Mouse (Mus musculus) stomach, postnatal 0 days (tissue): ENCODE data around the gene Klf3. TPM values are rescaled to one million over a fixed set of nuclear protein-coding genes. Genes with fewer than 3 reads are reported as not detected.

Source experiments
- ATAC-seq: fragments of 200-750 bp; cut with Nextera tagmentation; 2 replicates; pipeline ENCODE4 v1.8.0; 2017; ENCODE audit not compliant: low FRiP score, low TSS enrichment
- DNase-seq: peaks from one replicate; pipeline ENCODE4 v3.0.0-alpha.2; 2016; ENCODE audit warnings: low spot score
- H3K27ac ChIP-seq: fragments of 300-500 bp; sonication (generic); replicated peaks from 2 replicates; pipeline ENCODE4 v1.5.1; 2014; ENCODE audit warnings: mild to moderate bottlenecking, control low read depth
- H3K27me3 ChIP-seq: fragments of 300-500 bp; sonication (generic); 2 replicates; pipeline ENCODE4 v1.6.1; 2014; ENCODE audit warnings: low read length; ENCODE audit not compliant: control insufficient read depth, insufficient read depth
- H3K36me3 ChIP-seq: fragments of 300-500 bp; sonication (generic); 2 replicates; pipeline ENCODE4 v1.6.1; 2014; ENCODE audit warnings: low read length, mixed read lengths; ENCODE audit not compliant: control insufficient read depth, insufficient read depth
- H3K4me1 ChIP-seq: fragments of 300-500 bp; sonication (generic); replicated peaks from 2 replicates; pipeline ENCODE4 v1.6.1; 2014; ENCODE audit warnings: antibody characterized with exemption; ENCODE audit not compliant: control insufficient read depth, insufficient read depth
- H3K4me2 ChIP-seq: fragments of 300-500 bp; sonication (generic); replicated peaks from 2 replicates; pipeline ENCODE4 v1.6.1; 2014; ENCODE audit warnings: low read depth, mild to moderate bottlenecking, control low read depth, moderate library complexity
- H3K4me3 ChIP-seq: fragments of 300-500 bp; sonication (generic); 2 replicates; pipeline ENCODE4 v1.5.1; 2014; ENCODE audit warnings: low read depth, low read length, control low read depth
- H3K9ac ChIP-seq: fragments of 300-500 bp; sonication (generic); 2 replicates; pipeline ENCODE4 v1.6.1; 2014; ENCODE audit warnings: mild to moderate bottlenecking, low read length, control low read depth, mixed read lengths
- H3K9me3 ChIP-seq: fragments of 300-500 bp; sonication (generic); 2 replicates; pipeline ENCODE4 v1.6.1; 2016; ENCODE audit warnings: low read length; ENCODE audit not compliant: control insufficient read depth
- CTCF ChIP-seq: IDR thresholded peaks from 2 replicates; pipeline ENCODE4 v1.5.1; 2016; ENCODE audit warnings: antibody characterized with exemption, low read depth, mild to moderate bottlenecking, moderate library complexity
- EP300 ChIP-seq: optimal IDR thresholded peaks from 2 replicates; pipeline ENCODE3; 2016; ENCODE audit warnings: antibody characterized with exemption
- WGBS: fragments of 180-500 bp; shearing (Covaris S2); extraction: QIAGEN DNeasy Blood & Tissue Kit; methylation state at CpG from one replicate; pipeline ENCODE4 v1.1.7; 2014; 5-methylcytosine and 5-hydroxymethylcytosine counted together
- polyA plus RNA-seq: library from polyadenylated mRNA; unstranded; fragments of >200 nt; fragmentation: Nextera tagmentation; extraction: Ambion mirVana; gene quantifications from 2 replicates; pipeline ENCODE4 v1.2.1, GENCODE M21; 2015

The Klf3 gene
- polyA plus RNA-seq, 1 experiment from 2014 or later, result 101 TPM

GRCm38 (mm10) chr5:64855199-64855598 is 52.0 kb downstream of the Klf3 start:
- Histone ChIP-seq H3K27me3 (no peaks in the 10 kb centered on the region), H3K9ac (no peak overlapping the region), H3K36me3 (no peaks in the 10 kb centered on the region), H3K4me1 (peaks cover 4% of the 10 kb centered on the region), H3K9me3 (no peaks in the 10 kb centered on the region), H3K4me3 (no peak overlapping the region), H3K27ac (no peak overlapping the region), H3K4me2 (no peak overlapping the region)
- DNase-seq (no peak), ATAC-seq (no peak)
- TF ChIP-seq EP300, result no peak
- no peak for TF ChIP-seq CTCF

DNA sequence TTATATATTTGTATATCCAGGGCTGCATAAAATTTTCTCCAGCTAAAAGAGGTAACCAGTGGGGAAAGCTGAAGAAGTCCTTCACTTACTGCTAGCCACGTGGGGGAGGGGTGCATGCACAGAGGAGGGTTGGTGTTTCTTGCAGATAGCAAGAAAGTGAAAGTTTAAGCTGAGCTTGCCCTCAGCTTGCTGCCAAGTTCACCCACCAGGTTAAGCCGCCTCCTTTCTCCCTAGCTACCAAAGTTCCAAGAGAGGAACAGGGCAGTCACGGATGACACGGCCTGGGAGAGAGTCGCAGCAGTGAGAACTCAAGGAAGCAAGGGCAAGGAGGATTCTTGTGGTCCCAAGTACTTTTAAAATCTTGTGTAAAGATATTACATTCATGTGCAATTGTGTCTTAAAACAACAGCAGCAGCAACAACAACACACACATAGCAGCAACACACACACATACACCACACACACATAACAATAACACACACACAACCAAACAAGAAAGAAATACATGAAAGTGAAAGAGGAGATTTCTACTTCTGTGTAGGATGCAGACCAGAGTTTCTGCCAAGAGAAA is 57.8 kb downstream of the Klf3 start:
- Histone ChIP-seq H3K9me3 (no peaks in the 10 kb centered on the region), H3K4me2 (peak overlapping the region; percentile 57), H3K4me3 (peak overlapping the region; percentile 21; the same call in 1 of the 2 replicates)

GRCm38 (mm10) chr5:64861471-64862199 is 58.4 kb downstream of the Klf3 start:
- H3K4me2 ChIP-seq, result peak overlapping the region; percentile 57
- H3K36me3 ChIP-seq, result no peaks in the 10 kb centered on the region
- WGBS, result 12% methylated on average over 17 of the region's 17 CpGs
- peak overlapping the region; percentile 59 for H3K9ac ChIP-seq
- peak; percentile 92 for ATAC-seq
- DNase-seq, result peak; percentile 94
- H3K27me3 ChIP-seq, result no peaks in the 10 kb centered on the region
- H3K4me1 ChIP-seq, result 0 out of 2 replicates have a peak, but pooled peaks cover 5% of the 10 kb centered on the region
- TF ChIP-seq EP300, result no peak
- no peak for TF ChIP-seq CTCF
- H3K27ac ChIP-seq, result peak overlapping the region; percentile 96
- no peaks in the 10 kb centered on the region for H3K9me3 ChIP-seq
- H3K4me3 ChIP-seq, result peak overlapping the region; percentile 21

More for the DNA sequence above, 57.8 kb downstream of the Klf3 start:
- H3K27me3 ChIP-seq, result no peaks in the 10 kb centered on the region
- peak overlapping the region; percentile 19; the same call in 1 of the 2 replicates for H3K9ac ChIP-seq
- peak overlapping the region; percentile 96 for H3K27ac ChIP-seq
- H3K4me1 ChIP-seq, result 0 out of 2 replicates have a peak, but pooled peaks cover 5% of the 10 kb centered on the region
- DNase-seq (peak; percentile 70), ATAC-seq (no peak)
- no peaks in the 10 kb centered on the region for H3K36me3 ChIP-seq
- TF ChIP-seq CTCF (no peak), EP300 (no peak)
- 10% methylated on average over 5 of the region's 5 CpGs for WGBS

GRCm38 (mm10) chr5:64862269-64862668 is 59.1 kb downstream of the Klf3 start:
- 15% methylated on average over 9 of the region's 9 CpGs for WGBS

DNA sequence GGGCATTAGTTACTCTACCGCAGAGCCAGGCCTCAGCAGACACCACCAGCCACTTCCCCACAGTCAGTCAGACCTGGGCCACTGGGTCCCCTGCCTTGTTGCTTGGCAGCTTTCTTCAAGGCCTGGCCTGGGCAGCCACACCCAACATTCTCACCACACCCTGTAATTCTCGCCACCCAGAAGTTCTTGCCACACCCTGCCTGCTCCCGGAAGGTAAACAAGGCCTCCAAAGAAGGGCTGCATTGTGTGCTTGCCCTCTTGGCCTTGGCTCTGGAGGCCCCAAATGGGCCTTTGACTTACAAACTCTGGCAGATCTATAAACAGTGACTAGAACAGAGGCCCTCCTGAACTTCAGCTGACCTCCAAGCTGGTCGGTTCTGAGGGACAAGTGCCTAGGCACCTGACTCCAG is 61.5 kb downstream of the Klf3 start:
- peak overlapping the region; percentile 93 for H3K27ac ChIP-seq
- H3K4me1 ChIP-seq, result 0 out of 2 replicates have a peak, but pooled peaks cover 5% of the 10 kb centered on the region
- H3K4me2 ChIP-seq, result no peak overlapping the region
- no peak overlapping the region for H3K9ac ChIP-seq
- H3K27me3 ChIP-seq, result no peaks in the 10 kb centered on the region
- TF ChIP-seq EP300 (peak; percentile 87), CTCF (no peak)
- DNase-seq (peak; percentile 91), ATAC-seq (peak; percentile 90)
- no peaks in the 10 kb centered on the region for H3K36me3 ChIP-seq
- H3K4me3 ChIP-seq, result no peak overlapping the region
- no peaks in the 10 kb centered on the region for H3K9me3 ChIP-seq
- 29% methylated on average over 4 of the region's 4 CpGs for WGBS

More at GRCm38 (mm10) chr5:64862269-64862668, 59.1 kb downstream of the Klf3 start:
- ATAC-seq (0 out of 2 replicates have a peak, but pooled peaks have one; percentile 5), DNase-seq (peak; percentile 41)
- Histone ChIP-seq H3K9ac (0 out of 2 replicates have a peak overlapping the region, but pooled peaks have one; percentile 59), H3K27ac (peak overlapping the region; percentile 96), H3K9me3 (no peaks in the 10 kb centered on the region), H3K27me3 (no peaks in the 10 kb centered on the region), H3K36me3 (no peaks in the 10 kb centered on the region), H3K4me1 (0 out of 2 replicates have a peak, but pooled peaks cover 5% of the 10 kb centered on the region), H3K4me3 (0 out of 2 replicates have a peak overlapping the region, but pooled peaks have one; percentile 21), H3K4me2 (peak overlapping the region; percentile 57; the same call in 1 of the 2 replicates)
- no peak for TF ChIP-seq EP300
